Mouse (Mus musculus) liver, adult 10 weeks (tissue): ENCODE results near the gene Srrm4. TPM values are rescaled to one million over a fixed set of nuclear protein-coding genes. Genes with fewer than 3 reads are reported as not detected.

ENCODE experiments used
- polyA plus RNA-seq: library from polyadenylated mRNA; stranded (reverse); fragments of 350-450 nt; fragmentation: Illumina TruSeq; extraction: RNeasy Lipid Tissue Mini Kit (QIAGEN cat#74804); gene quantifications from one replicate; pipeline ENCODE4 v1.2.3, GENCODE M21; 2014; ENCODE audit warnings: low read depth, low replicate concordance

Gene Srrm4
- 1.4 TPM for polyA plus RNA-seq

GRCm38 (mm10) chr5:116591346-116592048 is at the start of gene Srrm4:
Srrm4 (minus strand) TSS chr5:116591817.

GRCm38 (mm10) chr5:116422699-116423201 is 168.9 kb downstream of the Srrm4 start, which contains the start of gene Hspb8:
Hspb8 (minus strand) TSS chr5:116422864.

Other genes starting within 250 kb of the Srrm4 start
- gene Hspb8, start 169.0 kb downstream of the Srrm4 start, polyA plus RNA-seq: 74.4 TPM